Mouse (Mus musculus) embryonic facial prominence, embryonic 14.5 days (tissue): ENCODE measurements around the gene Myh10. TPM values are rescaled to one million over a fixed set of nuclear protein-coding genes. Genes with fewer than 3 reads are reported as not detected.

Experiments
- ATAC-seq: fragments of 200-750 bp; cut with Nextera tagmentation; 2 replicates; pipeline ENCODE4 v1.8.0; 2017; ENCODE audit warnings: low read depth, moderate number of reproducible peaks, moderate TSS enrichment
- DNase-seq: peaks from one replicate; pipeline ENCODE4 v3.0.0-alpha.2; 2015; ENCODE audit warnings: low spot score
- H3K27ac ChIP-seq: fragments of 300-500 bp; sonication (generic); replicated peaks from 2 replicates; pipeline ENCODE4 v1.5.1; 2014; ENCODE audit warnings: low read depth, mild to moderate bottlenecking, low read length, moderate library complexity
- H3K27me3 ChIP-seq: fragments of 300-500 bp; sonication (generic); replicated peaks from 2 replicates; pipeline ENCODE4 v1.6.1; 2014; ENCODE audit warnings: low read length; ENCODE audit not compliant: control insufficient read depth, insufficient read depth
- H3K36me3 ChIP-seq: fragments of 300-500 bp; sonication (generic); 2 replicates; pipeline ENCODE4 v1.6.1; 2014; ENCODE audit warnings: low read length, mixed read lengths; ENCODE audit not compliant: control insufficient read depth, insufficient read depth
- H3K4me1 ChIP-seq: fragments of 300-500 bp; sonication (generic); 2 replicates; pipeline ENCODE4 v1.6.1; 2014; ENCODE audit warnings: antibody characterized with exemption, low read length; ENCODE audit not compliant: control insufficient read depth, insufficient read depth
- H3K4me2 ChIP-seq: fragments of 300-500 bp; sonication (generic); 2 replicates; pipeline ENCODE4 v1.6.1; 2014; ENCODE audit warnings: low read depth, mild to moderate bottlenecking, low read length, moderate library complexity, mixed read lengths
- H3K4me3 ChIP-seq: fragments of 300-500 bp; sonication (generic); 2 replicates; pipeline ENCODE4 v1.5.1; 2014; ENCODE audit warnings: low read depth, mild to moderate bottlenecking, low read length
- H3K9ac ChIP-seq: fragments of 300-500 bp; sonication (generic); 2 replicates; pipeline ENCODE4 v1.6.1; 2014; ENCODE audit warnings: low read depth, mild to moderate bottlenecking, low read length, moderate library complexity, mixed read lengths
- H3K9me3 ChIP-seq: fragments of 300-500 bp; sonication (generic); 2 replicates; pipeline ENCODE4 v1.6.1; 2016; ENCODE audit warnings: low read length; ENCODE audit not compliant: control insufficient read depth
- WGBS: fragments of 180-500 bp; shearing (Covaris S2); extraction: QIAGEN DNeasy Blood & Tissue Kit; methylation state at CpG from one replicate; pipeline ENCODE4 v1.1.7; 2014; 5-methylcytosine and 5-hydroxymethylcytosine counted together
- polyA plus RNA-seq: library from polyadenylated mRNA; unstranded; fragments of >200 nt; fragmentation: Nextera tagmentation; extraction: Ambion mirVana; gene quantifications from 2 replicates; pipeline ENCODE4 v1.2.1, GENCODE M21; 2014

Gene Myh10
- polyA plus RNA-seq: 103 and 117 TPM in 2 replicates

GRCm38 (mm10) chr11:68691321-68692009 is at the start of gene Myh10:
TSS of gene Myh10 (plus strand) at chr11:68691559.
- no peaks in the 10 kb centered on the region for H3K27me3 ChIP-seq

DNA sequence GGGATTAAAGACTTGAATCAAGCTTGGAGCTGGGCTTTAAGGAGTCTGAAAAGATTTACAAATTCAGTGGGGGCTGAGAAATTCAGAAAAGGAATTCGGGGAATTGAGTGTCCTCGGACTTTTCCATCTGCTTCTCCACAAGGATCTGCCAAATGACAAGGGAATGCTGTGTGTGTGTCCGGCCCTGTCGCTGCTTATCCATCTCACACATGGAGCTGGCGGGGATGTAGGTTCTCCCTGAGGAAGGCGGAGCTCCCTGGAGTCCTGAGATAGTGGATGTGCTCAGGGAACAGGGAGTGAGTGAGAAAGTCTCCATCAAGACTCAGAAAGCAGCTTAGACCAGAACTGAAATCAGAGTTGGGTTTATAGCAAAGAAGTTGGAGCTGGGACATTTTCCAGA is 46.6 kb upstream of the Myh10 start:
- 58% methylated on average over 6 of the region's 6 CpGs for WGBS
- H3K4me3 ChIP-seq: no peak overlapping the region
- H3K9me3 ChIP-seq: no peaks in the 10 kb centered on the region
- DNase-seq (no peak), ATAC-seq (no peak)
- H3K9ac ChIP-seq: no peak overlapping the region
- no peak overlapping the region for H3K27ac ChIP-seq
- H3K36me3 ChIP-seq: no peaks in the 10 kb centered on the region
- H3K27me3 ChIP-seq: no peaks in the 10 kb centered on the region
- H3K4me2 ChIP-seq: no peak overlapping the region
- H3K4me1 ChIP-seq: peaks cover under 1% of the 10 kb centered on the region; the same call in 1 of the 2 replicates

More at GRCm38 (mm10) chr11:68691321-68692009, at the start of gene Myh10:
- Histone ChIP-seq H3K4me2 (peak within 1 kb of the TSS; percentile 90), H3K4me1 (peaks cover 11% of the 10 kb centered on the region), H3K9ac (peak within 1 kb of the TSS; percentile 94), H3K36me3 (no peaks in the 10 kb centered on the region), H3K27ac (peak within 1 kb of the TSS; percentile 98), H3K4me3 (peak within 1 kb of the TSS; percentile 92), H3K9me3 (no peaks in the 10 kb centered on the region)
- DNase-seq (peak; percentile 100), ATAC-seq (peak; percentile 99)
- under 1% methylated on average over 31 of the region's 51 CpGs for WGBS

DNA sequence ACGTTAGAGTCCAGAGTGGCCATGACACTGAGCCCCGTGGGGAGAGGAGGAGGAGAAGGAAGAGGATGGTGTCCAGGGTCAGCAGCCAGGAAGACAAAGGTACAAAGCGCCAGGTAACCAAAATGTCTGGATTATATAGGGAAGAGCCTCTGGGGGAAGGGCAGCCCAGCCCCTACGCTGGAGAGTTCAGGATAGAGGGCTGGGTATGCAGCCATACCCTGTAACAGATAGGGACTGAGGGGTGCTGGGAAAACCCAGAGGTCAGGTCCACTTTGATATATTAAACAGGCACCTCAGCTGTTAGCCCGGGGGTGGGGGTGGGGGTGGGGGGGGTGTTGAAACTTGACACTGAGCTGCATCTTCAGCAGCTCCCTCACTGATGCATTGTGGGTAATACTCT is 43.6 kb upstream of the Myh10 start:
- Histone ChIP-seq H3K27ac (no peak overlapping the region), H3K9ac (no peak overlapping the region), H3K9me3 (no peaks in the 10 kb centered on the region), H3K4me3 (no peak overlapping the region), H3K36me3 (no peaks in the 10 kb centered on the region), H3K4me1 (no peaks in the 10 kb centered on the region), H3K4me2 (no peak overlapping the region), H3K27me3 (no peaks in the 10 kb centered on the region)
- DNase-seq: no peak
- no peak for ATAC-seq
- 53% methylated on average over 5 of the region's 5 CpGs for WGBS

GRCm38 (mm10) chr11:68648385-68649148 is 42.8 kb upstream of the Myh10 start:
- H3K27me3 ChIP-seq: no peaks in the 10 kb centered on the region
- no peak overlapping the region for H3K9ac ChIP-seq
- H3K4me3 ChIP-seq: no peak overlapping the region
- H3K27ac ChIP-seq: 0 out of 2 replicates have a peak overlapping the region, but pooled peaks have one; percentile 21
- DNase-seq (no peak), ATAC-seq (no peak)
- no peak overlapping the region for H3K4me2 ChIP-seq
- no peaks in the 10 kb centered on the region for H3K9me3 ChIP-seq
- H3K36me3 ChIP-seq: no peaks in the 10 kb centered on the region
- H3K4me1 ChIP-seq: no peaks in the 10 kb centered on the region
- 63% methylated on average over 15 of the region's 16 CpGs for WGBS

DNA sequence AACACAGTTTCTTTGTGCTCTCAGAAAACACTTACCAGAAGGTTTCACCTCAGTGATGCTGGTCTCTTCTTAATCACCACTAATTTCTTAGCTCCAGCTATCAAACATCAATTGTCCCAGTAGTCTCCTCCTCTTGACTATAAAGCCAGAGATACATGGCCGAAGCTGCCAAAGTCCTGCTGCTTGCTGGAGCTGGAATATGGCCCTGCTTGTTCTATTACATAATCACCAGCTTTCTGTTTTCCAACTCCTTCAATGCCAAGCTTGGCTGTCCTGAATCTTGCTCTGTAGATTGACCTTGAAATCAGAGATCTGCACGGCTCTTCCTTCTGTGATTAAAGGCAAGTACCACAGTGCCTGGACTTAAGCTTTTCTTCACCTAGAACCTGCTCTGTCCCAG is 39.8 kb upstream of the Myh10 start:
- H3K27ac ChIP-seq: no peak overlapping the region
- H3K4me2 ChIP-seq: no peak overlapping the region
- H3K36me3 ChIP-seq: no peaks in the 10 kb centered on the region
- H3K9ac ChIP-seq: no peak overlapping the region
- peaks cover 3% of the 10 kb centered on the region; the same call in 1 of the 2 replicates for H3K4me1 ChIP-seq
- DNase-seq: no peak
- WGBS: 74% methylated on average over 2 of the region's 2 CpGs
- H3K9me3 ChIP-seq: no peaks in the 10 kb centered on the region
- H3K4me3 ChIP-seq: no peak overlapping the region
- H3K27me3 ChIP-seq: no peaks in the 10 kb centered on the region
- ATAC-seq: no peak

DNA sequence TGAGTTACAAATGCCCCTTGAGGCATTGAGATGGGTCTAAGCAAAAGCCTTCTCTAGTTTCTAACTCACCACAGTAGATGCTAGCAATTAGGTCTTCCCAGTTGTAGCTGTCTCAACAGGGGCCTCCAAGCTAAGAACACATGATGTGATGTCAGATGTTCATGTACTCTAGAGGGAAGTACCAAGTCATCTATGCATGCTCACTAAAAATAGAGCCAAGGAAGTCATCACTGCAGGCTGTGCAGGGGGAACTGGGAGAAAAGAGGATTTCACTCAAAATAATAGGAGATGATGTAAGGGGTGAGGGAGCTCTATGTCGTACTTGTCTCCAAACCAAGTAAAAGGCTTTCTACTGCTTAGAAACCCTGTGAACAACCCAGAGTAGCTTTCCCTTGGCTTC is 35.8 kb upstream of the Myh10 start:
- Histone ChIP-seq H3K27ac (no peak overlapping the region), H3K9me3 (no peaks in the 10 kb centered on the region), H3K4me2 (no peak overlapping the region), H3K4me1 (peaks cover 17% of the 10 kb centered on the region), H3K9ac (no peak overlapping the region), H3K4me3 (no peak overlapping the region), H3K27me3 (no peaks in the 10 kb centered on the region), H3K36me3 (no peaks in the 10 kb centered on the region)
- no peak for DNase-seq
- 79% methylated on average over 1 of the region's 1 CpGs for WGBS
- no peak for ATAC-seq

DNA sequence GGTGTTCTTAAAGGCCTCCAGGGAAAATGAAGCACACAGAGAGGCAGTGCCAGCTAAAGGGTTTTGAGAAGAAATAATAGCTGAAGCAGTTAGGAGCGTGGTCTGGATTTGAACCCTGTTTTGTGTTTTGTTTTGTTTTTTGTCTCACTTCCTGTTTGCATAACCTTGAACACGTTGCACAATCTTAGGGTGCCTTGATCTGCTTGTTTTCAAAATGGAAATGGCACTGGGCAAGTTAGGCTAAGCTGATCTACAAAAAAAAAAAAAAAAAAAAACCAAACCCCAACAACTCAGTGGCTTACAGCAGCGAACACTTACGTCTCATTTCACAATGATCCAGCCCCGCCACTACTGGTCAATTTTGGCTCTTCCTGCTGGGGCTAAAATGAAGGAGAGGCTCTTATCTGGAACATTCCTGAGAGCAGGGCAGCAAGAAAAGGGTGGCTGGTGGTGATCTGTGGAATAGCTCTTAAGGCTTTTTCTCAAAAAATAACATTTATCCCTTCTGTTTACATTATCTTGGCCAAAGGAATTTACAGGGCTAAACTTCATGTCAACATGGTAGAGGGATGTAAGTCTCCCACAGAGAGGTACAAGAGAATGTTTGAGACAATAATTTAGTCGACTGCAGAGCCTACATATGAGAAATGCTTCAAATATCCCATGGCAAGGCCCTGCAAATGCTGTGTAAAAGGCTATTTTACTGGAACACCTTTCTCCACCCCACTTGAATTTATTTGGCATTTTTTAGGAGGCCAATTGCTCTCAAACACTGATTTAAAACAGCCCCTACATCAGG is 34.3 kb upstream of the Myh10 start:
- H3K27me3 ChIP-seq: no peaks in the 10 kb centered on the region
- no peak for ATAC-seq
- H3K9me3 ChIP-seq: no peaks in the 10 kb centered on the region
- DNase-seq: no peak
- H3K4me3 ChIP-seq: no peak overlapping the region
- peaks cover 17% of the 10 kb centered on the region for H3K4me1 ChIP-seq
- no peak overlapping the region for H3K4me2 ChIP-seq
- H3K9ac ChIP-seq: no peak overlapping the region
- WGBS: 47% methylated on average over 6 of the region's 6 CpGs
- H3K36me3 ChIP-seq: no peaks in the 10 kb centered on the region
- H3K27ac ChIP-seq: peak overlapping the region; percentile 54

- ATAC-seq (peak; percentile 74), DNase-seq (peak; percentile 84)
- no peaks in the 10 kb centered on the region for H3K9me3 ChIP-seq
- no peaks in the 10 kb centered on the region for H3K27me3 ChIP-seq
- no peak overlapping the region for H3K4me2 ChIP-seq
- no peaks in the 10 kb centered on the region for H3K36me3 ChIP-seq
- no peak overlapping the region for H3K4me3 ChIP-seq
- H3K4me1 ChIP-seq: peaks cover 17% of the 10 kb centered on the region
- H3K27ac ChIP-seq: peak overlapping the region; percentile 54
- no peak overlapping the region for H3K9ac ChIP-seq
- WGBS: 30% methylated on average over 9 of the region's 9 CpGs
These were observed 33.5 kb upstream of the Myh10 start for GRCm38 (mm10) chr11:68657811-68658210.
